Mouse (Mus musculus): Measurements from ENCODE around the gene Pou2af1. TPM values are rescaled to one million over a fixed set of nuclear protein-coding genes. Genes with fewer than 3 reads are reported as not detected.

The Pou2af1 gene
- 17.1 TPM for polyA plus RNA-seq (2017; shearing (Covaris generic))

DNA sequence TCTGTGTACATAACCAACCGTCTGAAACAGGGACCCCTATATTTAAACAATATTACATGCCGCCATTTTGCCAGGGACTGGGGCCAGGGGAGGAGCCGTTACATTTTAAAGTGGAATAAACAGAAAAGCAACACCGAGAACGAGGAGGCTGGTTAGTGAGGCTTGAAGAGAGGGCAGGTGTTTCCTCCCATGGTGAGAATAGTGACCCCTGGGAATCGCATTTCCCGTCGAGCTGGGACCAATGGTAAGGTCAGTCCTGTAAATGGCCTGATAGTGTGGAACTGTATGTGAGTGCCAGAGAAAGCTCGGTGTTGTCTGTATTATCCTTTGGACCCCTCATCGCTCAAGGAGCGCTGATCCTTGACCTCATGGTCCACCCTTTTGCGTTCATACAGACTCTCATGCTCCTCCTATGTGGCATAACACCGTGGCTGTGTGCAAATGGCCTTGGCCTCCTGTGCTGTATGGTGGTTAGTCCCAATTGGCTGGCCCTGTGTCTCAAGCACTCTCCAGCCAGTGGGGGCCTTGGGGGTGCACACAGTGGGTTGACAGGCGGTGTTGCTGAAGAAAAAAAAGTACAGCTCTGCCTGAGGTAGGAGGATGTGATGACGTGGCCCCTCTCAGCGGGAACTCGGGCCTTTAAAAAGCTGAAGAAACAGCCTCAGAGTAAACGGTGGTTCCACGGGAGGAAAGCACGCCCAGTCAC lies at the start of gene Pou2af1:
TSS of gene Pou2af1 (plus strand) at position 686 of the 706 bp plus-strand sequence.

DNA sequence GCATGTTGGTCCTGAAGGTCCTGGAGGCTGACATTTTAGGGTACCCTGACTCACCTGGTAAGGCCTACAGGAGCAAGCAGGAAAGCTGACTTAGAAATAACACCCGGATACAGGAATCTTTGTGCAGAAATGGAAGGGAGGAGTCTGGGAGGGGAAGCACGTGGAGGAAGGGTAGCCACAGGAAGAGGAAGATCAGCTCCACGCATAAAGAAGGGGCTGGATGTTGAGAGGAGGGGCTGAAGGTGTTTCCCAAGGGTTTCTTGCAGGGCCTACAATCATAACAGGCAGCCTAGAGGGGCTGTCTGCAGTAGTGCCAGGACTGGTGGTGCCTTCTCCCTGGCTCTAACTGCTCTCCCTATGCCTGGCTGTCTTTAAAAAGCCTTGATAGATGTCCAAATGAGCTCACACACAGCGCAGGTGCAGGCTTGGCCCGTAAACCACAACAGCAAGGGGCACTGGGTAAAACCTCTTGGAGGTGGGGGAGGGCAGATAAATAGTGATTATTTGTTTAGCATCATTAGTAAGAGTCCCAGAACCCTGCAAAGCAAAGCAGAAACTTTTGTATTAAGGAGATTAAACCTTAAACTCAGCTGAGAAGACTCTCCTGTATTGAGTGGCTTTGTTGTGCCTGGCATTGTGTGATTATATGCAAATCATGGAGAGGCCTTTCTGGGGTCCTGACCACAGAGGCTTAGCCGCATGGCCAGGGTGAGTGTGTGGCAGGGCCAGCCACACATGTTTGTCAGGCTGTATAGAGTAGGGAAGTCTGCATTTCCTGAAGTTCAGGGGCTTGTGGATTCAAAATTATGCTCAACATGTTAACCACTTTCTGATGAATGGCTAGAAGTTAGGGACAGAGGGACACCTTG lies 48.0 kb upstream of the Pou2af1 start, which contains the start of gene Gm32742:
TSS of gene Gm32742 (minus strand) at position 206 of the 869 bp plus-strand sequence.

DNA sequence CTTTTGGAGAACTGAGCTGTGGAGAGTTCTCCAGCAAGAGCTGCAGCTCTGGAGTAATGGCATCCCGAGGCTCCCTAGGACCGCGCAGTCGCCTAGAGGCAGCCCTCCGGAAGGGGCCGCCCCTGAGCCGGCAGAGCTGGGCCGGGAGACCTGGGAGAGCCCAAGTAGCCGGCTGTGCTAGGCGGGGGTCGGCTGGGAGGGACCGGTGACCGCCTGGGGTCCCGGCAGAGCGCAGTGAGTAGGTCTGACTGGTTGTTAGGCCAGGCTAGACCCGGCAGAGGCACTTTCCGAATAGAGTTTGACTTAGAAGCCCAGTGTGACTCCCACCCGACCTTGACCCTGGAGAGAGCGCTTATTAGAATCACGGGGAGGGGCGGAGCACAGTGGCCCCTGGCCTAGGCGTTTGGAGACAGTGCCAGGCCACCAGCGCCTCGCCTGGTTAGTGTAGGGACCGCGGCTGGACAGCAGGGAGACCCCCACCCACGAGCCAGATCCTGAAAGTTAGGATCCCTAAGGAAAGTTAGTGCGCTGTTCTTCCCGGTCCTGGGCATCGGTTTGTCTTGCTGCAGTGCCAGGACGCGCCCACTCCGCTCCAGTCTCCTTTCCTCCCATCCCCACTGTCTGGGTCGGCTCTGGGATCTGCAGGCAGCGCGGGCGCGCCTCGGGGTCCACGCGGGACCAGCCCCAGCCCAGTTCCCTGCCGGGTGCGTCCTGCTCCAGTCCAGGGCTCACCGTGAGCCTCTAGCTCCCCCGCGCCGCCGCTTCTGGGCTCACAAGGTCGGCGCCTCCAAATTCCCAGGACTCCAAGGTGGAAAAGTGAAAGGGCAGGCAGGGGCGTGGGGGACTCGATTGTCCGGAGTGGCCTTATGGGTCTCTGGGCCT lies 65.2 kb downstream of the Pou2af1 start, which contains the start of gene Colca2:
TSS of gene Colca2 (minus strand) at position 70 of the 882 bp plus-strand sequence.

Other genes with a start within 250 kb of the Pou2af1 start
- 13.7 TPM for gene Sik2, start 204.6 kb upstream of the Pou2af1 start, polyA plus RNA-seq (2017; shearing (Covaris generic))
- gene Btg4, start 152.8 kb upstream of the Pou2af1 start, polyA plus RNA-seq (2017; shearing (Covaris generic)), result not detected
- gene Layn, start 136.6 kb upstream of the Pou2af1 start, polyA plus RNA-seq (2017; shearing (Covaris generic)), result not detected
- not detected for gene 4833427G06Rik, start 111.6 kb upstream of the Pou2af1 start, polyA plus RNA-seq (2017; shearing (Covaris generic))
- gene Gm32742, start 48.2 kb upstream of the Pou2af1 start, polyA plus RNA-seq (2017; shearing (Covaris generic)), result 0.05 TPM
- 0.51 TPM for gene Colca2, start 64.9 kb downstream of the Pou2af1 start, polyA plus RNA-seq (2017; shearing (Covaris generic))
- gene 1810046K07Rik, start 115.2 kb downstream of the Pou2af1 start, polyA plus RNA-seq (2017; shearing (Covaris generic)), result not detected

Measured in CD4-positive, CD25-positive, alpha-beta regulatory T cell, adult 9 weeks (primary cell).